Mouse (Mus musculus) spleen, postnatal 14 days (tissue): ENCODE data around the gene 2300002M23Rik.

ENCODE experiments used
- DNase-seq, 2 experiments: peaks; one replicate each; pipeline ENCODE4 v3.0.0; 2021 to 2022; ENCODE audit warnings: low spot score in 2 of 2

2300002M23Rik gene

DNA sequence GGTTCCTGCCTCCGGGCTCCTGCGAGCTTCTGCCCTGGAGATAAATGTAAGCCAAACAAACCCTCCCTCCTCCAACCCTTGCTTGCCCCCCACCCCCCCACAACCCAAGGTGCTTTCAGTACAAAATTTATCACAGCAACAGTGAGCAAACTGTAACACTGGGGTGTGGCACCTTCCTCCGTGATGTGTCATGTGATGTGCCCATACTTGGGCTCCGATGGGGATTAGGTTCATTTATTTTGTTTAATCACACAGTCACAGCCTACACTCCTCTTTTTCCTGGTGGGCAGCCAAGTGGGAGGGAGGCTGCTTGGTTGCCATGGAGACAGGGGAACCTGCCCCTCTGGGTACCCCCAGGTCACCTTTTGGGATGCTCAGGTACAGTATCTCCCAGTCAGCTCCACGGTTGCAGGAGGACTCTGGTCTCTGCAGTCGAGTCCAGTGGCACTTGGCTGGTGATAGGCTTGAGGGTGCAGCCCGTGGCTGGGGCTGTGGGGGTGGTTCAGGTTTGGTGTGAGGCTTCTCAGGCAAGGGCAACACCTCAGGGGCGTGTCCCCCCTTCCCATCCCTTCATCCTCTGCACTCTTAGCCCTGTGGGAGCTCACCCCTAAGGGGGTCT lies 34.6 kb downstream of the 2300002M23Rik start:
- DNase-seq: no peak

DNA sequence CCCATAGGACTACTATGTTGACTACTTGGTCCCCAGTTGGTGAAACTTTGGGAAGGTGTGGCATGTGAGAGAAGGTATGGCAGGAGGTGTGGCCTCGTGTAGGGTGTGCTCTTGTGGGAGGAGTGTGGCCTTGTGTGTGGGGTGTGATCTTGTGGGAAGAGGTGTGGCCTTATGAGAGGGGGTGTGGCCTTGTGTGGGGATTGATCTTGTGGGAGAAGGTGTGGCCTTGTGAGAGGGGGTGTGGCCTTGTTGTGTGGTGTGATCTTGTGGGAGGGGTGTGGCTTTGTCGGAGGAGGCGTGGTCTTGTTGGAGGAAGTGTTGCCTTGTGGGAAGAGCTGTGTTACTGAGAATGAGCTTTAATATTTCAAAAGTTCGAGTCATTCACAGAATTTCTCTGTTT lies 49.9 kb downstream of the 2300002M23Rik start:
- no peak for DNase-seq
